Mouse (Mus musculus) stomach, postnatal 0 days (tissue): ENCODE results near the gene Elf2.

ENCODE experiments used
- CTCF ChIP-seq: IDR thresholded peaks from 2 replicates; pipeline ENCODE4 v1.5.1; 2016; ENCODE audit warnings: antibody characterized with exemption, low read depth, mild to moderate bottlenecking, moderate library complexity
- EP300 ChIP-seq: optimal IDR thresholded peaks from 2 replicates; pipeline ENCODE3; 2016; ENCODE audit warnings: antibody characterized with exemption

- TF ChIP-seq CTCF, result no peak
- TF ChIP-seq EP300, result no peak
These were observed 38.9 kb downstream of the Elf2 start for GRCm38 (mm10) chr3:51301583-51301982.
